Mouse (Mus musculus): ENCODE measurements around the gene Tet3. TPM values are rescaled to one million over a fixed set of nuclear protein-coding genes. Genes with fewer than 3 reads are reported as not detected.
A peak's percentile ranks its signal among the peaks of the same experiment; 100 is the strongest.

Tet3 gene
- total RNA-seq, 2 experiments from 2014 or later: 25.2 to 38.5 TPM

GRCm38 (mm10) chr6:83439781-83440180, 19.1 kb downstream of the Tet3 start:
- DNase-seq: no peak

DNA sequence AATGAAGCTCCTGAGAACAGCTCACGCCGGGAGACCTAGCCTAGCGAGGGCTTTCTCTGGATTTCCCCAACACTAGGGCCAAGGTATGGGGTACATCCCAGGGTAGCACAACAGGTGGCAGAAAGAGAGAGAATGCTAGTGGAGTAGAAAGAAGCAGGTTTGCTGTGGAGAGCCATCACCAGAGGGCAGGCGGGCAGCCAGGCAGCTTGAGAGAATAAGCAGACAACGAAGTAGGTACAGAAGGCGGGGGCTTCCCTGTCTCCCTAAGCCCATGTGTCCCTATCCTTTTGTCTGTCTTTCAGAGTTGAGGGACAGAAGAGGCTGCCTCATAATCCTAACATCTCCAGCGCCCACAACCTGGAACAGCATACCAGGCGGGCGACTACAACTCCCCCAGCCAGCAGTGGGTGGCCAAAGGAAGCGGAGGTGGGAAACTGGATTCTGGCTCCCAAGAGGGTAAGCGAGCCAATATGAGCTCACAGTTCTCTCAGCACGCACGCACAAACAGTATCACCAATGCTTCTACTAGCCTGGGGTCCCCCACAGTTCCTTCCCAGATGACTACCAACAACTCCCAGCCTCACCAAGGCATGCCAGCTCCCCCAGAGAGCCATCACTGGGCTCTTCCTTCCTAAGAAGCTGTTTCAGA, 19.6 kb downstream of the Tet3 start:
- DNase-seq: no peak

- no peak for DNase-seq
These were observed 20.3 kb downstream of the Tet3 start for GRCm38 (mm10) chr6:83438584-83438983.

DNA sequence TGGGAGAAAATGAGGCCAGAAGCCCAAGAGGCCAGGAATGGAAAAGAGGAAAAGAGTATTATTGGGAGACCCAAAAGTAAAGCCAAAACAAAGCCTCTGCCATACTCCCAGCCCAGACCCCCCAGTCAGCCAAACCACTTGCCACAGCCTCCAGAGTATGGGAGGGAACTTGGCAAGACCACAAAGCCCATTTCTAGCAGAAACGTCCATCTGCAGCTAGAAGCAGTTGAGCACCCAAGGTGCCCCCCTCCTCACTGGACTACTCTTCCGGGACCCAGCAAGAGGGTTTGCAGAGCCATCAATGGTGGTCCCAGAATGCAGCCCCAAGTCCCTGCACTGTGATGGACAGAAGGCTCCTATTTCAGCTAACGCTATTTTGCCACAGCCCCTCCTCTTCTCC, 21.1 kb downstream of the Tet3 start:
- DNase-seq: no peak

DNA sequence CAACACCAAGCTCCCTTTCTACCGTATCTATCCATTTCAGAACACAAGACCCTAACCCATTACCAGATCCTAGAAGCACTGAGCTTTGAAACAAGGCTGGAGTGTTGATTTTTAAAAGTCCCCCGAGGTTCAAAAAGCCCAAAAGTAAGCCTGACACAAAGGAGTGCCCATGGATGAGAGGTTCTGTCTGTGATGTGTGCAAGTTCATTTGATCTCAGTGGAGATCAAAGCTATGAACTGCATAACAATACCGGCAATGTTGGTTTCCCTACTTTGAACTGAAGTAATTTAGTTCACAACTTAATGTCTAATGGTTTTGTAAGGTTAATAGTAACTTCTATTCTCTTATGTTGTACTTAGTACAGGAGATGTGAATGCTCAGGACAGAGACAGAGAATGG, 21.7 kb downstream of the Tet3 start:
- no peak for DNase-seq

DNA sequence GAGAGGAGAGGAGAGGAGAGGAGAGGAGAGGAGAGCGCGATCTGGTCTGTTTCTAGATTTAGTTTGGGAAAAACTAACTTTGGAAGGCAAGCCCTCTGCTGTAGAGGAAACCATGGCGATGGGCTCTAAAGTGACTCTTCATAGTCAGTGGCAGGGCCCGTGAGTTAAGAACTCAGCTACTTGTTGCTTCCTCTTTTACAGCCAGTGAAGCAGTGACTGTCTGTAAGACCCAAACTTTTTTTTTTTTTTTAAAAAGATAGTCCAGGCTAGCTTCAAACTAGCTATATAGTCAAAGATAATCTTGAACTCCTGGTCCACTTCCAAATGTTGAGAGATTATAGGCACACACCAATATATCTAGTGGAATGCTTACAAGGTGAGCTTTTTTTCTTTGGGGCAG, 22.3 kb downstream of the Tet3 start:
- no peak for DNase-seq

- peak; percentile 88 to 90 for DNase-seq
These were observed 23.7 kb downstream of the Tet3 start for GRCm38 (mm10) chr6:83435174-83435573.

GRCm38 (mm10) chr6:83433546-83433945, 25.3 kb downstream of the Tet3 start:
- DNase-seq: no peak

- no peak for DNase-seq
These were observed 25.9 kb downstream of the Tet3 start for GRCm38 (mm10) chr6:83432966-83433365.

- peak; percentile 52 to 65 for DNase-seq
These were observed 30.7 kb downstream of the Tet3 start for GRCm38 (mm10) chr6:83427968-83428731.

- DNase-seq: no peak
These were observed 31.4 kb downstream of the Tet3 start for GRCm38 (mm10) chr6:83427512-83427911.

GRCm38 (mm10) chr6:83426576-83426975, 32.3 kb downstream of the Tet3 start:
- no peak for DNase-seq

DNA sequence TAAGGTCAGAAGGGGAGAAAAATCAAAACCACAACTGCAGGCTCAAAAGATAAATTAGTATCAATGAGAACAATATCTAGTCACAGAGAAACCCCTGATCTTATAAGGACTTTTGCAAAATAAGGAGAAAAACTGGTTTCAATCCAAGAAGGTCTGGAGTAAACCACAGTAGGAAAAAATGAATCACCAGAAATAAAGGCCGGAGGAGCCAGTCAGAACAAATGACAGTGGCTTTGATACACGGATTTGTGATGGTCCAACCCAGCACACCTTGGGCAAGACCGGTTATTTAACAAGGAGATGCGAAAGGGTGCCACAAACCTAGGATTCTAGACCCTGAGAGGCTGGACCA, 34.9 kb downstream of the Tet3 start:
- DNase-seq: no peak

GRCm38 (mm10) chr6:83423400-83424052, 35.4 kb downstream of the Tet3 start:
- DNase-seq: no peak

- DNase-seq: peak; percentile 87
These were observed 36.8 kb downstream of the Tet3 start for GRCm38 (mm10) chr6:83421866-83422649.

GRCm38 (mm10) chr6:83419516-83419915, 39.4 kb downstream of the Tet3 start:
- no peak for DNase-seq

- no peak for DNase-seq
These were observed 41.4 kb downstream of the Tet3 start for GRCm38 (mm10) chr6:83417531-83417930.

DNA sequence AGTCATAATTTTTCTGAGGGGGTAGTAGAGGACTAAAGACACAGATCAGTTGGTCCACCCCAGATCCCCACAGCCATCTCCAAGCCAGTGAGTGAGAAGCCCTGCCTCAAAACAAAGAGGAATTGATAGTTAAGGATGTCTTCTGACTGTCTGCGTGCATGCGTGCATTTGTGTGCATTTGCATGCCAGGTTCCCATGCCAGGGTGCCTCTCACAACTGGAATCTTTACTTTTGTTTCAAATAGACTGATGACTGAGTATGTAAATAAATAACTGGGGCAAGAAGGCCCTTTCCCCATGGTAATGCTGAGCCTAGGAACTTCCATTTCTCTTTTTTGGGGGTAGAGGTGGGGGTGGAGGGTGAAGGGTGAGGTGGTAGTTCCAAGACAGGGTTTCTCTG, 41.8 kb downstream of the Tet3 start:
- no peak for DNase-seq

- DNase-seq: peak; percentile 38 to 51
These were observed 42.4 kb downstream of the Tet3 start for GRCm38 (mm10) chr6:83416261-83417103.

GRCm38 (mm10) chr6:83415356-83415940, 43.4 kb downstream of the Tet3 start:
- DNase-seq: peak in 1 of 2 experiments; percentile 16
